Mouse (Mus musculus) liver, embryonic 14.5 days (tissue): Measurements from ENCODE around the gene Mepce. TPM values are rescaled to one million over a fixed set of nuclear protein-coding genes. Genes with fewer than 3 reads are reported as not detected.
A peak's percentile ranks its signal among the peaks of the same experiment; 100 is the strongest.
"Not testable (repeated sequence)": the region's sequence is repeated elsewhere in the genome, so short reads cannot be mapped to it uniquely, and the experiment has no call there.

ENCODE experiments used
- ATAC-seq: fragments of 200-750 bp; cut with Nextera tagmentation; 2 replicates; pipeline ENCODE4 v1.8.0; 2017; ENCODE audit warnings: moderate number of reproducible peaks, mild to moderate bottlenecking, moderate library complexity; ENCODE audit not compliant: insufficient read depth
- DNase-seq, 3 experiments: peaks; one replicate each; pipeline ENCODE4 v3.0.0-alpha.2; 2012 to 2013; ENCODE audit warnings: low read depth in 3 of 3, low spot score in 3 of 3
- H3K27ac ChIP-seq: fragments of 300-500 bp; sonication (generic); 2 replicates; pipeline ENCODE4 v1.5.1; 2014; ENCODE audit warnings: moderate library complexity, mild to moderate bottlenecking, control low read depth, inconsistent platforms
- H3K27me3 ChIP-seq: fragments of 300-500 bp; sonication (generic); 2 replicates; pipeline ENCODE4 v1.6.1; 2014; ENCODE audit warnings: mild to moderate bottlenecking, low read length, moderate library complexity; ENCODE audit not compliant: control insufficient read depth, insufficient read depth
- H3K36me3 ChIP-seq: fragments of 300-500 bp; sonication (generic); replicated peaks from 2 replicates; pipeline ENCODE4 v1.6.1; 2014; ENCODE audit warnings: low read depth; ENCODE audit not compliant: control insufficient read depth, insufficient read depth
- H3K4me1 ChIP-seq, 2 experiments: fragments of 200-500 bp in 1 of 2; fragments of 300-500 bp in 1 of 2; sonication (generic) in 1 of 2; replicated peaks; 2 replicates each; pipeline ENCODE4 v1.6.1; 2012 to 2014; ENCODE audit warnings: antibody characterized with exemption in 1 of 2, inconsistent platforms in 1 of 2, low read length in 1 of 2; ENCODE audit not compliant: control insufficient read depth in 2 of 2, insufficient read depth in 2 of 2
- H3K4me2 ChIP-seq: fragments of 300-500 bp; sonication (generic); 2 replicates; pipeline ENCODE4 v1.6.1; 2014; ENCODE audit warnings: low read depth, mild to moderate bottlenecking, control low read depth, moderate library complexity
- H3K4me3 ChIP-seq, 2 experiments: fragments of 200-500 bp in 1 of 2; fragments of 300-500 bp in 1 of 2; sonication (generic) in 1 of 2; 2 replicates each; pipeline ENCODE4 v1.5.1; 2012 to 2014; ENCODE audit warnings: low read depth in 2 of 2, low read length in 2 of 2, mild to moderate bottlenecking in 2 of 2, control low read depth in 1 of 2, inconsistent platforms in 1 of 2, moderate library complexity in 1 of 2; ENCODE audit not compliant: insufficient read depth in 1 of 2
- H3K9ac ChIP-seq: fragments of 300-500 bp; sonication (generic); replicated peaks from 2 replicates; pipeline ENCODE4 v1.6.1; 2014; ENCODE audit warnings: mild to moderate bottlenecking, control low read depth, moderate library complexity
- H3K9me3 ChIP-seq: fragments of 300-500 bp; sonication (generic); 2 replicates; pipeline ENCODE4 v1.6.1; 2016; ENCODE audit warnings: low read length, mixed read lengths; ENCODE audit not compliant: control insufficient read depth
- CTCF ChIP-seq: IDR thresholded peaks from 2 replicates; pipeline ENCODE4 v1.5.1; 2016; ENCODE audit warnings: antibody characterized with exemption, low read depth, control low read depth
- EP300 ChIP-seq: IDR thresholded peaks from 2 replicates; pipeline ENCODE4 v1.6.1; 2016; ENCODE audit warnings: antibody characterized with exemption, low read depth
- WGBS: fragments of 180-500 bp; shearing (Covaris S2); extraction: QIAGEN DNeasy Blood & Tissue Kit; methylation state at CpG from one replicate; pipeline ENCODE4 v1.1.7; 2014; ENCODE audit not compliant: insufficient replicate concordance; 5-methylcytosine and 5-hydroxymethylcytosine counted together
- polyA plus RNA-seq, 2 experiments: library from polyadenylated mRNA; depleted of rRNA in 1 of 2; stranded (reverse) in 1 of 2; unstranded in 1 of 2; fragments of >200 nt; fragmentation: Nextera tagmentation in 1 of 2; extraction: Ambion mirVana in 1 of 2; gene quantifications; 2 replicates each; pipeline versions ENCODE4 v1.2.1 to v1.2.3; 2012 to 2014

Gene Mepce
- polyA plus RNA-seq, 2 experiments, result 6.4 to 13.3 TPM

- TF ChIP-seq EP300 (no peak), CTCF (no peak)
- H3K4me2 ChIP-seq, result no peak overlapping the region
- DNase-seq, result no peak
- no peak overlapping the region for H3K27ac ChIP-seq
- H3K36me3 ChIP-seq, result peaks cover 37% of the 10 kb centered on the region
- ATAC-seq, result no peak
- no peaks in the 10 kb centered on the region for H3K9me3 ChIP-seq
- 88% methylated on average over 13 of the region's 13 CpGs for WGBS
- H3K4me1 ChIP-seq, result peaks cover 19% of the 10 kb centered on the region in 2 experiments
- H3K27me3 ChIP-seq, result no peaks in the 10 kb centered on the region
- no peak overlapping the region for H3K9ac ChIP-seq
- H3K4me3 ChIP-seq, result no peak overlapping the region
These were observed 36.1 kb downstream of the Mepce start for GRCm38 (mm10) chr5:137751221-137751887.

- Histone ChIP-seq H3K36me3 (peaks cover 31% of the 10 kb centered on the region), H3K4me1 (peaks cover 21 to 23% of the 10 kb centered on the region in 2 experiments)
- H3K4me3 ChIP-seq, DNase-seq, H3K4me2 ChIP-seq, H3K27ac ChIP-seq, H3K9me3 ChIP-seq, H3K9ac ChIP-seq, H3K27me3 ChIP-seq, ATAC-seq: not testable (repeated sequence)
- WGBS, result 90% methylated on average over 7 of the region's 8 CpGs
These were observed 37.2 kb downstream of the Mepce start for GRCm38 (mm10) chr5:137750212-137750611.

GRCm38 (mm10) chr5:137749196-137749836 is 38.1 kb downstream of the Mepce start:
- peak overlapping the region; percentile 48 to 81 for H3K4me3 ChIP-seq
- DNase-seq (no peak), ATAC-seq (no peak)
- peaks cover 27 to 28% of the 10 kb centered on the region in 2 experiments for H3K4me1 ChIP-seq
- TF ChIP-seq EP300, result no peak
- TF ChIP-seq CTCF, result no peak
- WGBS, result 13% methylated on average over 6 of the region's 6 CpGs
- peak overlapping the region; percentile 100 for H3K4me2 ChIP-seq
- H3K27ac ChIP-seq, result peak overlapping the region; percentile 98
- peaks cover 30% of the 10 kb centered on the region for H3K36me3 ChIP-seq
- peak overlapping the region; percentile 59 for H3K9ac ChIP-seq
- H3K9me3 ChIP-seq, result no peaks in the 10 kb centered on the region
- no peaks in the 10 kb centered on the region for H3K27me3 ChIP-seq

GRCm38 (mm10) chr5:137748130-137748770 is 39.2 kb downstream of the Mepce start:
- Histone ChIP-seq H3K9me3 (no peaks in the 10 kb centered on the region), H3K4me2 (peak overlapping the region; percentile 100), H3K4me3 (peak overlapping the region; percentile 48 to 81), H3K4me1 (peaks cover 27 to 28% of the 10 kb centered on the region in 2 experiments), H3K27ac (peak overlapping the region; percentile 98), H3K36me3 (peaks cover 20% of the 10 kb centered on the region), H3K9ac (peak overlapping the region; percentile 59), H3K27me3 (no peaks in the 10 kb centered on the region)
- DNase-seq (no peak), ATAC-seq (no peak)
- TF ChIP-seq CTCF, result no peak
- no peak for TF ChIP-seq EP300
- 28% methylated on average over 5 of the region's 5 CpGs for WGBS

GRCm38 (mm10) chr5:137747326-137747961 is 40.0 kb downstream of the Mepce start:
- Histone ChIP-seq H3K9ac (peak overlapping the region; percentile 94), H3K9me3 (no peaks in the 10 kb centered on the region), H3K4me1 (peaks cover 27 to 28% of the 10 kb centered on the region in 2 experiments), H3K27ac (peak overlapping the region; percentile 98), H3K27me3 (no peaks in the 10 kb centered on the region), H3K4me2 (peak overlapping the region; percentile 100), H3K36me3 (peaks cover 13% of the 10 kb centered on the region), H3K4me3 (peak overlapping the region; percentile 81 to 96)
- TF ChIP-seq CTCF (peak; percentile 40), EP300 (no peak)
- DNase-seq (no peak), ATAC-seq (peak; percentile 26; the same call in 1 of the 2 replicates)
- 0% methylated on average over 26 of the region's 26 CpGs for WGBS
